Mouse (Mus musculus) cerebellum, adult 11-12 months (tissue): Measurements from ENCODE around the gene Phrf1.

Source experiments
- DNase-seq: peaks from one replicate; pipeline ENCODE4 v3.0.0; 2022

The Phrf1 gene

GRCm38 (mm10) chr7:141294479-141294878, 65.9 kb downstream of the Phrf1 start:
- DNase-seq: no peak

GRCm38 (mm10) chr7:141297926-141298650, 69.5 kb downstream of the Phrf1 start:
- no peak for DNase-seq

- DNase-seq: peak; percentile 89
Measured at GRCm38 (mm10) chr7:141299175-141299574, 70.6 kb downstream of the Phrf1 start.

- peak; percentile 74 for DNase-seq
Measured at GRCm38 (mm10) chr7:141301386-141301785, 72.8 kb downstream of the Phrf1 start.

- no peak for DNase-seq
Measured at GRCm38 (mm10) chr7:141302702-141303268, 74.2 kb downstream of the Phrf1 start.

GRCm38 (mm10) chr7:141304537-141304936, 76.0 kb downstream of the Phrf1 start:
- DNase-seq: no peak
